Mouse (Mus musculus) neural tube, embryonic 12.5 days (tissue): ENCODE results near the gene Ppid. TPM values are rescaled to one million over a fixed set of nuclear protein-coding genes. Genes with fewer than 3 reads are reported as not detected.

Experiments
- ATAC-seq: fragments of 200-750 bp; cut with Nextera tagmentation; 2 replicates; pipeline ENCODE4 v1.8.0; 2017; ENCODE audit warnings: low read depth, mild to moderate bottlenecking, moderate TSS enrichment, moderate library complexity; ENCODE audit not compliant: low FRiP score
- H3K27ac ChIP-seq: fragments of 300-500 bp; sonication (generic); 2 replicates; pipeline ENCODE4 v1.5.1; 2016
- H3K27me3 ChIP-seq: fragments of 300-500 bp; sonication (generic); replicated peaks from 2 replicates; pipeline ENCODE4 v1.6.1; 2016; ENCODE audit warnings: mild to moderate bottlenecking
- H3K36me3 ChIP-seq: fragments of 300-500 bp; sonication (generic); 2 replicates; pipeline ENCODE4 v1.6.1; 2016; ENCODE audit warnings: mild to moderate bottlenecking
- H3K4me1 ChIP-seq: fragments of 300-500 bp; sonication (generic); 2 replicates; pipeline ENCODE4 v1.6.1; 2016
- H3K4me2 ChIP-seq: fragments of 300-500 bp; sonication (generic); replicated peaks from 2 replicates; pipeline ENCODE4 v1.6.1; 2016; ENCODE audit warnings: mild to moderate bottlenecking
- H3K4me3 ChIP-seq: fragments of 300-500 bp; sonication (generic); 2 replicates; pipeline ENCODE4 v1.5.1; 2016
- H3K9ac ChIP-seq: fragments of 300-500 bp; sonication (generic); 2 replicates; pipeline ENCODE4 v1.6.1; 2016; ENCODE audit warnings: mild to moderate bottlenecking
- H3K9me3 ChIP-seq: fragments of 300-500 bp; sonication (generic); 2 replicates; pipeline ENCODE4 v1.6.1; 2016; ENCODE audit warnings: mild to moderate bottlenecking
- WGBS: fragments of 180-500 bp; shearing (Covaris S2); methylation state at CpG from one replicate; pipeline ENCODE4 v1.1.7; 2016; 5-methylcytosine and 5-hydroxymethylcytosine counted together
- polyA plus RNA-seq: library from polyadenylated mRNA; unstranded; fragments of >200 nt; fragmentation: Nextera tagmentation; extraction: Ambion mirVana; gene quantifications from 2 replicates; pipeline ENCODE4 v1.2.1, GENCODE M21; 2016

The Ppid gene
- polyA plus RNA-seq, 1 experiment from 2014 or later, result 164 TPM

- no peak for ATAC-seq
Measured at GRCm38 (mm10) chr3:79628182-79628560, 37.0 kb downstream of the Ppid start.

GRCm38 (mm10) chr3:79628561-79629415 lies 37.6 kb downstream of the Ppid start, which contains the start of gene 4930579G24Rik:
4930579G24Rik (plus strand) TSS chr3:79629079.
- ATAC-seq, result peak; percentile 99
- peak within 1 kb of the TSS; percentile 70 for H3K4me3 ChIP-seq
- no peaks in the 10 kb centered on the region for H3K4me1 ChIP-seq
- no peaks in the 10 kb centered on the region for H3K27me3 ChIP-seq
- peaks cover 24% of the 10 kb centered on the region for H3K36me3 ChIP-seq
- peak within 1 kb of the TSS; percentile 75 for H3K9ac ChIP-seq
- peak within 1 kb of the TSS; percentile 74 for H3K4me2 ChIP-seq
- WGBS, result under 1% methylated on average over 60 of the region's 60 CpGs
- peak within 1 kb of the TSS; percentile 32; the same call in 1 of the 2 replicates for H3K27ac ChIP-seq
- H3K9me3 ChIP-seq, result peaks cover 11% of the 10 kb centered on the region; the same call in 1 of the 2 replicates

More at GRCm38 (mm10) chr3:79628182-79628560, 37.0 kb downstream of the Ppid start:
- peak overlapping the region; percentile 70 for H3K4me3 ChIP-seq
- no peaks in the 10 kb centered on the region for H3K27me3 ChIP-seq
- H3K4me2 ChIP-seq, result peak overlapping the region; percentile 74
- 0 out of 2 replicates have a peak overlapping the region, but pooled peaks have one; percentile 32 for H3K27ac ChIP-seq
- H3K36me3 ChIP-seq, result peaks cover 17% of the 10 kb centered on the region
- no peaks in the 10 kb centered on the region for H3K4me1 ChIP-seq
- H3K9ac ChIP-seq, result peak overlapping the region; percentile 75
- H3K9me3 ChIP-seq, result peaks cover 7% of the 10 kb centered on the region; the same call in 1 of the 2 replicates
- under 1% methylated on average over 9 of the region's 9 CpGs for WGBS

- Histone ChIP-seq H3K9me3 (peaks cover 13% of the 10 kb centered on the region; the same call in 1 of the 2 replicates), H3K9ac (peak within 1 kb of the TSS; percentile 75), H3K27ac (peak within 1 kb of the TSS; percentile 32; the same call in 1 of the 2 replicates), H3K4me3 (peak within 1 kb of the TSS; percentile 70), H3K4me1 (no peaks in the 10 kb centered on the region), H3K4me2 (peak within 1 kb of the TSS; percentile 74), H3K36me3 (peaks cover 25% of the 10 kb centered on the region), H3K27me3 (no peaks in the 10 kb centered on the region)
- ATAC-seq, result peak; percentile 67
- WGBS, result 2% methylated on average over 11 of the region's 11 CpGs
Measured at GRCm38 (mm10) chr3:79629416-79629730, 38.2 kb downstream of the Ppid start, which contains the start of gene Etfdh. Etfdh (minus strand) TSS chr3:79629500.

GRCm38 (mm10) chr3:79652129-79652528 lies 61.0 kb downstream of the Ppid start:
- no peak for ATAC-seq
- H3K9me3 ChIP-seq, result no peaks in the 10 kb centered on the region
- H3K27ac ChIP-seq, result no peak overlapping the region
- no peaks in the 10 kb centered on the region for H3K27me3 ChIP-seq
- no peaks in the 10 kb centered on the region for H3K36me3 ChIP-seq
- H3K9ac ChIP-seq, result no peak overlapping the region
- no peaks in the 10 kb centered on the region for H3K4me1 ChIP-seq
- WGBS, result 92% methylated on average over 6 of the region's 6 CpGs
- H3K4me2 ChIP-seq, result no peak overlapping the region
- H3K4me3 ChIP-seq, result no peak overlapping the region

Other genes starting within 250 kb of the Ppid start
- gene Fnip2, start 23.5 kb upstream of the Ppid start, polyA plus RNA-seq, result 8.7 and 9.6 TPM in 2 replicates
- gene 4930579G24Rik, start 37.7 kb downstream of the Ppid start, polyA plus RNA-seq, result 17.4 and 18.7 TPM in 2 replicates
- gene Etfdh, start 38.2 kb downstream of the Ppid start, polyA plus RNA-seq, result 47.9 and 54.2 TPM in 2 replicates
- gene Rxfp1, start 146.5 kb downstream of the Ppid start, polyA plus RNA-seq, result 0.09 and 0.27 TPM in 2 replicates